Mouse (Mus musculus): ENCODE measurements around the gene Dtymk.

DNA sequence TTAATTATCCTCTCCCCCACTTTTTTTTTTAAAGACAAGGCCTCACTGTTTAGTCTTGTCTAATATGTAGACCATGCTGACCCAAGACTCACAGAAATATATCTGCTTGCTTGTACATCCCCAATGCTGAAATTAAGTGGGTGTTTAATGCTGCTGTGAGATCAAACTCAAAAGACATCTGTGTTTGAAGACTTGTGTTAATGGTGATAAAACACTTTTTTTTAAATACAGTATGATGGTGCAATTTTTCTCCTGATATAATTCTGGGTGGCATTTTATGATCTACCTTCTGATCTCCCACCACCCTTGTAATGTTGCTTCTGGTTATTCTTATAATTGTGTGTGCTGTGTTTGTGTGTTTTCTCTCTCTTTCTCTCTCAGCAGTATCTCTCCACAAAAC is 45.6 kb downstream of the Dtymk start:
- TF ChIP-seq CHD2 (IDR thresholded peaks at IDR 0.05; ENCODE audit: low read depth, low read length), result no peak
- TF ChIP-seq ZNF384 (IDR thresholded peaks at IDR 0.05; ENCODE audit: low read depth, low read length), result no peak
